Mouse (Mus musculus): ENCODE measurements around the gene Tigd3. TPM values are rescaled to one million over a fixed set of nuclear protein-coding genes. Genes with fewer than 3 reads are reported as not detected.

The Tigd3 gene
- total and polyA plus RNA-seq, 2 experiments from 2014 or later: 0.85 to 3.3 TPM

GRCm38 (mm10) chr19:5846557-5847305 lies 47.2 kb downstream of the Tigd3 start:
- ATAC-seq (ENCODE audit: insufficient read depth, low read depth): peak; percentile 77
- WGBS: under 1% methylated on average over 16 of the region's 16 CpGs
- peak overlapping the region; percentile 65 for H3K9ac ChIP-seq (replicated peaks; ENCODE audit: low read depth, low read length)
- H3K4me1 ChIP-seq (ENCODE audit: control insufficient read depth, insufficient read depth): peaks cover 78% of the 10 kb centered on the region
- peak overlapping the region; percentile 60 for H3K4me2 ChIP-seq (ENCODE audit: low read depth, low read length)
- H3K36me3 ChIP-seq (replicated peaks; ENCODE audit: control insufficient read depth, insufficient read depth, low read length): no peaks in the 10 kb centered on the region; the same call in 1 of the 2 replicates
- peak; percentile 99 for DNase-seq (ENCODE audit: low spot score)
- H3K4me3 ChIP-seq (ENCODE audit: low read depth, low read length): peak overlapping the region; percentile 47
- H3K27ac ChIP-seq (ENCODE audit: low read depth): peak overlapping the region; percentile 99
- TF ChIP-seq EP300 (IDR thresholded peaks at IDR 0.05; ENCODE audit: low read depth): peak; percentile 86
- TF ChIP-seq CTCF (IDR thresholded peaks at IDR 0.05; ENCODE audit: low read depth): no peak
- H3K27me3 ChIP-seq (ENCODE audit: control insufficient read depth, insufficient read depth, low read length): no peaks in the 10 kb centered on the region
- H3K9me3 ChIP-seq (replicated peaks; ENCODE audit: control insufficient read depth, low read length): no peaks in the 10 kb centered on the region

GRCm38 (mm10) chr19:5846154-5846553 lies 47.8 kb downstream of the Tigd3 start:
- Histone ChIP-seq H3K4me1 (ENCODE audit: control insufficient read depth, insufficient read depth) (peaks cover 77% of the 10 kb centered on the region), H3K27ac (ENCODE audit: low read depth) (peak overlapping the region; percentile 99), H3K4me3 (ENCODE audit: low read depth, low read length) (peak overlapping the region; percentile 47), H3K9ac (replicated peaks; ENCODE audit: low read depth, low read length) (peak overlapping the region; percentile 46), H3K4me2 (ENCODE audit: low read depth, low read length) (peak overlapping the region; percentile 60), H3K36me3 (replicated peaks; ENCODE audit: control insufficient read depth, insufficient read depth, low read length) (no peaks in the 10 kb centered on the region; the same call in 1 of the 2 replicates), H3K27me3 (ENCODE audit: control insufficient read depth, insufficient read depth, low read length) (no peaks in the 10 kb centered on the region), H3K9me3 (replicated peaks; ENCODE audit: control insufficient read depth, low read length) (no peaks in the 10 kb centered on the region)
- ATAC-seq (ENCODE audit: insufficient read depth, low read depth) (peak; percentile 1; the same call in 1 of the 2 replicates), DNase-seq (ENCODE audit: low spot score) (no peak)
- 1% methylated on average over 7 of the region's 7 CpGs for WGBS
- no peak for TF ChIP-seq CTCF (IDR thresholded peaks at IDR 0.05; ENCODE audit: low read depth)
- TF ChIP-seq EP300 (IDR thresholded peaks at IDR 0.05; ENCODE audit: low read depth): no peak

- no peaks in the 10 kb centered on the region for H3K27me3 ChIP-seq (ENCODE audit: control insufficient read depth, insufficient read depth, low read length)
- ATAC-seq (ENCODE audit: insufficient read depth, low read depth) (peak; percentile 56), DNase-seq (ENCODE audit: low spot score) (peak; percentile 96)
- peak overlapping the region; percentile 60 for H3K4me2 ChIP-seq (ENCODE audit: low read depth, low read length)
- peaks cover 74% of the 10 kb centered on the region for H3K4me1 ChIP-seq (ENCODE audit: control insufficient read depth, insufficient read depth)
- H3K9ac ChIP-seq (replicated peaks; ENCODE audit: low read depth, low read length): peak overlapping the region; percentile 59
- 3% methylated on average over 45 of the region's 45 CpGs for WGBS
- TF ChIP-seq CTCF (IDR thresholded peaks at IDR 0.05; ENCODE audit: low read depth) (no peak), EP300 (IDR thresholded peaks at IDR 0.05; ENCODE audit: low read depth) (peak; percentile 92; the same call in 1 of the 2 replicates)
- H3K9me3 ChIP-seq (replicated peaks; ENCODE audit: control insufficient read depth, low read length): no peaks in the 10 kb centered on the region
- H3K36me3 ChIP-seq (replicated peaks; ENCODE audit: control insufficient read depth, insufficient read depth, low read length): no peaks in the 10 kb centered on the region
- peak overlapping the region; percentile 99 for H3K27ac ChIP-seq (ENCODE audit: low read depth)
- peak overlapping the region; percentile 47 for H3K4me3 ChIP-seq (ENCODE audit: low read depth, low read length)
Measured at GRCm38 (mm10) chr19:5845319-5846135, 48.4 kb downstream of the Tigd3 start.

- H3K9me3 ChIP-seq (replicated peaks; ENCODE audit: control insufficient read depth, low read length): no peaks in the 10 kb centered on the region
Measured at GRCm38 (mm10) chr19:5844831-5845318, 49.1 kb downstream of the Tigd3 start.

More at GRCm38 (mm10) chr19:5844831-5845318, 49.1 kb downstream of the Tigd3 start:
- H3K4me1 ChIP-seq (ENCODE audit: control insufficient read depth, insufficient read depth): peaks cover 76% of the 10 kb centered on the region
- no peaks in the 10 kb centered on the region for H3K27me3 ChIP-seq (ENCODE audit: control insufficient read depth, insufficient read depth, low read length)
- H3K27ac ChIP-seq (ENCODE audit: low read depth): peak overlapping the region; percentile 99
- H3K4me3 ChIP-seq (ENCODE audit: low read depth, low read length): peak overlapping the region; percentile 47
- no peak for DNase-seq (ENCODE audit: low spot score)
- H3K9ac ChIP-seq (replicated peaks; ENCODE audit: low read depth, low read length): peak overlapping the region; percentile 59
- WGBS: 43% methylated on average over 12 of the region's 12 CpGs
- TF ChIP-seq CTCF (IDR thresholded peaks at IDR 0.05; ENCODE audit: low read depth): no peak
- TF ChIP-seq EP300 (IDR thresholded peaks at IDR 0.05; ENCODE audit: low read depth): no peak
- H3K4me2 ChIP-seq (ENCODE audit: low read depth, low read length): peak overlapping the region; percentile 60
- H3K36me3 ChIP-seq (replicated peaks; ENCODE audit: control insufficient read depth, insufficient read depth, low read length): no peaks in the 10 kb centered on the region
- no peak for ATAC-seq (ENCODE audit: insufficient read depth, low read depth)
